Mouse (Mus musculus) spleen, postnatal 10 days (tissue): ENCODE measurements around the gene Olfr731.

Source experiments
- DNase-seq, 2 experiments: peaks; one replicate each; pipeline ENCODE4 v3.0.0; 2021 to 2022; ENCODE audit warnings: low spot score in 2 of 2

The Olfr731 gene

DNA sequence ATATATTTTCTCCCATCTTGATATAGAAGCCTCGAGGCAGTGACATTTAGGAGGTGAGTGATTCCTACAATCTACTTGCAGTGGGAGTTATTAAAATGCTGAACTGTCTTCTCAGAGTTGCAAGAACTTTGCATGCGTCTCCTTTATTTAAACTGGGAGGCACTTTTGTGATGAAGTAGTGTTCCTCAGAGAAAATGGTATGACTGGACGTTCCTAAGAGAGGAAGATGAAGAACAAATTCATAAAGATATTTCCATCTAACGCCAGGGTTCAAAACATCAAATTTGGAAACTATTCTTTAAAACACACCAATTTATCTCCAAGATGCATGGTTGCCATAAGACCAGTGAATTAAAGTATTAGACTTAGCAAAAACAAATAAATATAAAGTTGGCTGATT lies at the start of gene Olfr731:
Gene Olfr731 (minus strand): TSS at position 101 of the 400 bp plus-strand sequence.
- DNase-seq = no peak

GRCm38 (mm10) chr14:50284106-50284505 lies 42.4 kb upstream of the Olfr731 start, which contains the start of gene Olfr732:
TSS of gene Olfr732 (minus strand) at chr14:50284206.
- no peak for DNase-seq

- DNase-seq = no peak
Observed at GRCm38 (mm10) chr14:50188098-50188497, 53.6 kb downstream of the Olfr731 start, which contains the start of gene Olfr730. TSS of gene Olfr730 (minus strand) at chr14:50188198.
